Mouse (Mus musculus): ENCODE measurements around the gene Tsnax. TPM values are rescaled to one million over a fixed set of nuclear protein-coding genes. Genes with fewer than 3 reads are reported as not detected.

Tsnax gene
- polyA plus RNA-seq (2015; fragmentation: Nextera tagmentation; extraction: Ambion mirVana), result 98.2 and 106 TPM in 2 replicates

- peak within 1 kb of the TSS; percentile 99 for H3K9ac ChIP-seq (ENCODE audit: low read depth, low read length)
- ATAC-seq, result peak; percentile 99
- no peaks in the 10 kb centered on the region; the same call in 1 of the 2 replicates for H3K27me3 ChIP-seq (replicated peaks; ENCODE audit: control insufficient read depth, insufficient read depth, low read length)
- H3K36me3 ChIP-seq (ENCODE audit: control insufficient read depth, insufficient read depth, low read length), result 0 out of 2 replicates have a peak, but pooled peaks cover 5% of the 10 kb centered on the region
- H3K27ac ChIP-seq (ENCODE audit: low read length), result peak within 1 kb of the TSS; percentile 81
- peak within 1 kb of the TSS; percentile 98 for H3K4me3 ChIP-seq (ENCODE audit: low read length)
- 3% methylated on average over 84 of the region's 84 CpGs for WGBS
- H3K4me1 ChIP-seq (ENCODE audit: control insufficient read depth, insufficient read depth, low read length), result peaks cover 4% of the 10 kb centered on the region; the same call in 1 of the 2 replicates
- no peaks in the 10 kb centered on the region for H3K9me3 ChIP-seq (ENCODE audit: control insufficient read depth, low read length)
- H3K4me2 ChIP-seq (ENCODE audit: low read depth, low read length), result peak within 1 kb of the TSS; percentile 80
Measured at GRCm38 (mm10) chr8:125012695-125013627, at the start of gene Tsnax. Gene Tsnax, plus strand, starts transcription at chr8:125012997.

GRCm38 (mm10) chr8:124963246-124963645 is 49.6 kb upstream of the Tsnax start:
- ATAC-seq, result 0 out of 2 replicates have a peak, but pooled peaks have one; percentile 26

GRCm38 (mm10) chr8:124964966-124965365 is 47.8 kb upstream of the Tsnax start:
- Histone ChIP-seq H3K9me3 (ENCODE audit: control insufficient read depth, low read length) (no peaks in the 10 kb centered on the region), H3K4me2 (ENCODE audit: low read depth, low read length) (no peak overlapping the region), H3K27ac (ENCODE audit: low read length) (no peak overlapping the region), H3K4me1 (ENCODE audit: control insufficient read depth, insufficient read depth, low read length) (peaks cover 18% of the 10 kb centered on the region), H3K36me3 (ENCODE audit: control insufficient read depth, insufficient read depth, low read length) (no peaks in the 10 kb centered on the region), H3K27me3 (replicated peaks; ENCODE audit: control insufficient read depth, insufficient read depth, low read length) (no peaks in the 10 kb centered on the region), H3K4me3 (ENCODE audit: low read length) (no peak overlapping the region), H3K9ac (ENCODE audit: low read depth, low read length) (no peak overlapping the region)
- peak; percentile 59 for ATAC-seq
- 81% methylated on average over 8 of the region's 8 CpGs for WGBS

More at GRCm38 (mm10) chr8:124963246-124963645, 49.6 kb upstream of the Tsnax start:
- no peaks in the 10 kb centered on the region for H3K27me3 ChIP-seq (replicated peaks; ENCODE audit: control insufficient read depth, insufficient read depth, low read length)
- no peak overlapping the region for H3K4me2 ChIP-seq (ENCODE audit: low read depth, low read length)
- H3K4me3 ChIP-seq (ENCODE audit: low read length), result no peak overlapping the region
- H3K9ac ChIP-seq (ENCODE audit: low read depth, low read length), result no peak overlapping the region
- WGBS, result 81% methylated on average over 5 of the region's 5 CpGs
- no peaks in the 10 kb centered on the region for H3K36me3 ChIP-seq (ENCODE audit: control insufficient read depth, insufficient read depth, low read length)
- no peak overlapping the region for H3K27ac ChIP-seq (ENCODE audit: low read length)
- no peaks in the 10 kb centered on the region for H3K9me3 ChIP-seq (ENCODE audit: control insufficient read depth, low read length)
- H3K4me1 ChIP-seq (ENCODE audit: control insufficient read depth, insufficient read depth, low read length), result peaks cover 14% of the 10 kb centered on the region

- Histone ChIP-seq H3K4me1 (ENCODE audit: control insufficient read depth, insufficient read depth, low read length) (peaks cover 11% of the 10 kb centered on the region), H3K9ac (ENCODE audit: low read depth, low read length) (no peak overlapping the region), H3K4me2 (ENCODE audit: low read depth, low read length) (no peak overlapping the region), H3K9me3 (ENCODE audit: control insufficient read depth, low read length) (no peaks in the 10 kb centered on the region), H3K36me3 (ENCODE audit: control insufficient read depth, insufficient read depth, low read length) (no peaks in the 10 kb centered on the region), H3K27me3 (replicated peaks; ENCODE audit: control insufficient read depth, insufficient read depth, low read length) (no peaks in the 10 kb centered on the region), H3K4me3 (ENCODE audit: low read length) (no peak overlapping the region), H3K27ac (ENCODE audit: low read length) (no peak overlapping the region)
- ATAC-seq, result no peak
- WGBS, result 61% methylated on average over 6 of the region's 6 CpGs
Measured at GRCm38 (mm10) chr8:124970312-124970933, 42.4 kb upstream of the Tsnax start.

GRCm38 (mm10) chr8:124973221-124973620 is 39.6 kb upstream of the Tsnax start:
- ATAC-seq, result no peak
- 72% methylated on average over 8 of the region's 8 CpGs for WGBS
- H3K4me3 ChIP-seq (ENCODE audit: low read length), result no peak overlapping the region
- H3K4me2 ChIP-seq (ENCODE audit: low read depth, low read length), result no peak overlapping the region
- H3K27ac ChIP-seq (ENCODE audit: low read length), result no peak overlapping the region
- no peaks in the 10 kb centered on the region for H3K9me3 ChIP-seq (ENCODE audit: control insufficient read depth, low read length)
- no peak overlapping the region for H3K9ac ChIP-seq (ENCODE audit: low read depth, low read length)
- no peaks in the 10 kb centered on the region for H3K27me3 ChIP-seq (replicated peaks; ENCODE audit: control insufficient read depth, insufficient read depth, low read length)
- no peaks in the 10 kb centered on the region for H3K36me3 ChIP-seq (ENCODE audit: control insufficient read depth, insufficient read depth, low read length)
- peaks cover 11% of the 10 kb centered on the region for H3K4me1 ChIP-seq (ENCODE audit: control insufficient read depth, insufficient read depth, low read length)

- Histone ChIP-seq H3K4me1 (ENCODE audit: control insufficient read depth, insufficient read depth, low read length) (peaks cover 6% of the 10 kb centered on the region), H3K9me3 (ENCODE audit: control insufficient read depth, low read length) (no peaks in the 10 kb centered on the region), H3K4me3 (ENCODE audit: low read length) (no peak overlapping the region), H3K27me3 (replicated peaks; ENCODE audit: control insufficient read depth, insufficient read depth, low read length) (no peaks in the 10 kb centered on the region), H3K9ac (ENCODE audit: low read depth, low read length) (no peak overlapping the region), H3K36me3 (ENCODE audit: control insufficient read depth, insufficient read depth, low read length) (no peaks in the 10 kb centered on the region), H3K27ac (ENCODE audit: low read length) (no peak overlapping the region), H3K4me2 (ENCODE audit: low read depth, low read length) (no peak overlapping the region)
- no peak for ATAC-seq
- 64% methylated on average over 4 of the region's 4 CpGs for WGBS
Measured at GRCm38 (mm10) chr8:124974254-124974653, 38.5 kb upstream of the Tsnax start.

GRCm38 (mm10) chr8:124976211-124976610 is 36.6 kb upstream of the Tsnax start:
- WGBS, result 89% methylated on average over 6 of the region's 6 CpGs
- H3K4me2 ChIP-seq (ENCODE audit: low read depth, low read length), result no peak overlapping the region
- no peak overlapping the region for H3K9ac ChIP-seq (ENCODE audit: low read depth, low read length)
- H3K27me3 ChIP-seq (replicated peaks; ENCODE audit: control insufficient read depth, insufficient read depth, low read length), result no peaks in the 10 kb centered on the region
- no peak for ATAC-seq
- no peak overlapping the region for H3K4me3 ChIP-seq (ENCODE audit: low read length)
- no peaks in the 10 kb centered on the region for H3K9me3 ChIP-seq (ENCODE audit: control insufficient read depth, low read length)
- H3K36me3 ChIP-seq (ENCODE audit: control insufficient read depth, insufficient read depth, low read length), result no peaks in the 10 kb centered on the region
- H3K27ac ChIP-seq (ENCODE audit: low read length), result no peak overlapping the region
- H3K4me1 ChIP-seq (ENCODE audit: control insufficient read depth, insufficient read depth, low read length), result no peaks in the 10 kb centered on the region

- no peaks in the 10 kb centered on the region for H3K9me3 ChIP-seq (ENCODE audit: control insufficient read depth, low read length)
- no peak overlapping the region for H3K9ac ChIP-seq (ENCODE audit: low read depth, low read length)
- H3K4me2 ChIP-seq (ENCODE audit: low read depth, low read length), result no peak overlapping the region
- no peak for ATAC-seq
- H3K36me3 ChIP-seq (ENCODE audit: control insufficient read depth, insufficient read depth, low read length), result no peaks in the 10 kb centered on the region
- H3K4me1 ChIP-seq (ENCODE audit: control insufficient read depth, insufficient read depth, low read length), result no peaks in the 10 kb centered on the region
- no peaks in the 10 kb centered on the region for H3K27me3 ChIP-seq (replicated peaks; ENCODE audit: control insufficient read depth, insufficient read depth, low read length)
- no peak overlapping the region for H3K4me3 ChIP-seq (ENCODE audit: low read length)
- 84% methylated on average over 7 of the region's 7 CpGs for WGBS
- no peak overlapping the region for H3K27ac ChIP-seq (ENCODE audit: low read length)
Measured at GRCm38 (mm10) chr8:124978026-124978425, 34.8 kb upstream of the Tsnax start.

GRCm38 (mm10) chr8:124980036-124980435 is 32.8 kb upstream of the Tsnax start:
- ATAC-seq, result no peak
- no peak overlapping the region for H3K4me3 ChIP-seq (ENCODE audit: low read length)
- H3K4me2 ChIP-seq (ENCODE audit: low read depth, low read length), result no peak overlapping the region
- whole genome bisulfite sequencing, result 92% methylated on average over 3 of the region's 3 CpGs
- H3K27me3 ChIP-seq (replicated peaks; ENCODE audit: control insufficient read depth, insufficient read depth, low read length), result no peaks in the 10 kb centered on the region
- H3K9me3 ChIP-seq (ENCODE audit: control insufficient read depth, low read length), result no peaks in the 10 kb centered on the region
- H3K36me3 ChIP-seq (ENCODE audit: control insufficient read depth, insufficient read depth, low read length), result no peaks in the 10 kb centered on the region
- no peak overlapping the region for H3K27ac ChIP-seq (ENCODE audit: low read length)
- H3K4me1 ChIP-seq (ENCODE audit: control insufficient read depth, insufficient read depth, low read length), result no peaks in the 10 kb centered on the region
- no peak overlapping the region for H3K9ac ChIP-seq (ENCODE audit: low read depth, low read length)

Measured in intestine, embryonic 16.5 days (tissue).